18 mouse cellular contexts compared by ENCODE assay signal in genomic region chr11:92451372-92451771, GRCm38 (mm10).
"Had no signal": no experiment of that assay in that cellular context is flagged by ENCODE, and none has a peak within 500 bp of the region (broad histone marks: within the 10 kb centered on the region; RNA-seq: fewer than 3 reads in every experiment).

No protein-coding gene starts in this region.

- H3K4me1 ChIP-seq: lung, embryonic 15.5 days; midbrain, embryonic 10.5 days; midbrain, embryonic 12.5 days; neural tube, embryonic 13.5 days; neural tube, embryonic 15.5 days; stomach, embryonic 15.5 days had no signal

- ATAC-seq: lung, postnatal 0 days; midbrain, embryonic 16.5 days had no signal

- H3K27ac ChIP-seq: lung, embryonic 15.5 days; midbrain, embryonic 10.5 days; midbrain, embryonic 12.5 days; neural tube, embryonic 13.5 days; neural tube, embryonic 15.5 days; stomach, embryonic 15.5 days; stomach, postnatal 0 days had no signal

- H3K27me3 ChIP-seq: lung, embryonic 15.5 days; midbrain, embryonic 12.5 days; neural tube, embryonic 13.5 days; neural tube, embryonic 15.5 days; stomach, embryonic 15.5 days had no signal

- H3K36me3 ChIP-seq: lung, embryonic 15.5 days; midbrain, embryonic 10.5 days; midbrain, embryonic 12.5 days; neural tube, embryonic 13.5 days; neural tube, embryonic 15.5 days; stomach, embryonic 15.5 days had no signal

- DNase-seq: lung, adult 2 months; lung, postnatal 4 days; midbrain, embryonic 14.5 days; retina, postnatal 1 day; right cerebral cortex, adult 18-20 months; thymus, adult 2 months; thymus, postnatal 25 days; thymus, postnatal 4 days had no signal

- H3K9ac ChIP-seq: lung, embryonic 15.5 days; midbrain, embryonic 12.5 days; neural tube, embryonic 13.5 days; neural tube, embryonic 15.5 days; stomach, embryonic 15.5 days had no signal

- H3K4me3 ChIP-seq: lung, embryonic 15.5 days; midbrain, embryonic 10.5 days; midbrain, embryonic 12.5 days; myocyte; neural tube, embryonic 13.5 days; neural tube, embryonic 15.5 days; stomach, embryonic 15.5 days had no signal

- H3K4me2 ChIP-seq: lung, embryonic 15.5 days; midbrain, embryonic 12.5 days; neural tube, embryonic 13.5 days; neural tube, embryonic 15.5 days; stomach, embryonic 15.5 days had no signal

- H3K9me3 ChIP-seq: lung, embryonic 15.5 days; midbrain, embryonic 10.5 days; midbrain, embryonic 12.5 days; neural tube, embryonic 13.5 days; neural tube, embryonic 15.5 days; stomach, embryonic 15.5 days had no signal
